Comparison of ENCODE assay signal across 19 mouse cellular contexts in genomic region chr1:12577978-12578377, GRCm38 (mm10).
A peak's percentile ranks its signal among the peaks of the same experiment; 100 is the strongest.
DNase-seq lines count a peak whose midpoint lies in the region; ATAC-seq and TF ChIP-seq lines count a peak whose summit lies in the region.
"Had no signal": no experiment of that assay in that cellular context is flagged by ENCODE, and none has a peak within 500 bp of the region (broad histone marks: within the 10 kb centered on the region; RNA-seq: fewer than 3 reads in every experiment).

No protein-coding gene starts in this region.

- WGBS in forebrain, embryonic 14.5 days = 52% methylated on average over 1 of the region's 1 CpGs
- WGBS in forebrain, embryonic 11.5 days = 52% methylated on average over 1 of the region's 1 CpGs
- WGBS in midbrain, embryonic 10.5 days = 64% methylated on average over 1 of the region's 1 CpGs
- WGBS in midbrain, postnatal 0 days = 48% methylated on average over 1 of the region's 1 CpGs
- WGBS in embryonic facial prominence, embryonic 10.5 days = 74% methylated on average over 1 of the region's 1 CpGs
- WGBS in midbrain, embryonic 15.5 days = 37% methylated on average over 1 of the region's 1 CpGs

- DNase-seq in forebrain, embryonic 14.5 days (ENCODE audit: low spot score) = no peak
- DNase-seq in forebrain, embryonic 11.5 days (ENCODE audit: low spot score) = no peak
- no peak for DNase-seq in midbrain, embryonic 10.5 days (ENCODE audit: low spot score)
- no peak for DNase-seq in midbrain, postnatal 0 days (ENCODE audit: low spot score)
- no peak for DNase-seq in embryonic facial prominence, embryonic 10.5 days (ENCODE audit: low spot score)
- no peak for DNase-seq in thymus, postnatal 14 days
- no peak for DNase-seq in embryo, embryonic 11 days
- DNase-seq: adrenal gland, postnatal 10 days; cerebellum, adult 11-12 months; cerebellum, adult 9-11 months; cerebellum, postnatal 36 days; gastrocnemius, postnatal 36 days; heart, adult 11 months; heart, postnatal 36 days had no signal

- ATAC-seq in forebrain, embryonic 14.5 days = peak; percentile 48; the same call in 1 of the 2 replicates
- no peak for ATAC-seq in forebrain, embryonic 11.5 days (replicated peaks; ENCODE audit: low FRiP score)
- no peak for ATAC-seq in midbrain, postnatal 0 days (ENCODE audit: low FRiP score)
- peak; percentile 57; the same call in 1 of the 2 replicates for ATAC-seq in midbrain, embryonic 15.5 days (replicated peaks)

- no peaks in the 10 kb centered on the region for H3K36me3 ChIP-seq in forebrain, embryonic 14.5 days (ENCODE audit: control insufficient read depth, insufficient read depth, low read length)
- H3K36me3 ChIP-seq in forebrain, embryonic 11.5 days (ENCODE audit: control insufficient read depth, insufficient read depth, low read length) = no peaks in the 10 kb centered on the region
- H3K36me3 ChIP-seq in midbrain, embryonic 10.5 days = no peaks in the 10 kb centered on the region
- no peaks in the 10 kb centered on the region for H3K36me3 ChIP-seq in midbrain, postnatal 0 days (ENCODE audit: insufficient read depth, low read length)
- no peaks in the 10 kb centered on the region for H3K36me3 ChIP-seq in embryonic facial prominence, embryonic 10.5 days (replicated peaks)
- H3K36me3 ChIP-seq in midbrain, embryonic 15.5 days (replicated peaks) = no peaks in the 10 kb centered on the region
- H3K36me3 ChIP-seq: embryonic facial prominence, embryonic 15.5 days; heart, embryonic 13.5 days had no signal

- H3K4me2 ChIP-seq in forebrain, embryonic 14.5 days (ENCODE audit: low read length) = no peak overlapping the region
- no peak overlapping the region for H3K4me2 ChIP-seq in forebrain, embryonic 11.5 days (ENCODE audit: low read depth, low read length, severe bottlenecking)
- no peak overlapping the region for H3K4me2 ChIP-seq in midbrain, postnatal 0 days (ENCODE audit: low read depth, low read length, poor library complexity, severe bottlenecking)
- H3K4me2 ChIP-seq in midbrain, embryonic 15.5 days = no peak overlapping the region
- H3K4me2 ChIP-seq: embryonic facial prominence, embryonic 15.5 days had no signal

- H3K27me3 ChIP-seq in forebrain, embryonic 14.5 days (replicated peaks; ENCODE audit: control insufficient read depth, insufficient read depth, low read length) = no peaks in the 10 kb centered on the region
- H3K27me3 ChIP-seq in forebrain, embryonic 11.5 days (ENCODE audit: control insufficient read depth, insufficient read depth, low read length) = no peaks in the 10 kb centered on the region
- H3K27me3 ChIP-seq in midbrain, embryonic 10.5 days (ENCODE audit: low read depth, poor library complexity, severe bottlenecking) = peaks cover 8% of the 10 kb centered on the region; the same call in 1 of the 2 replicates
- H3K27me3 ChIP-seq in midbrain, postnatal 0 days (ENCODE audit: insufficient read depth, low read length) = no peaks in the 10 kb centered on the region
- H3K27me3 ChIP-seq in embryonic facial prominence, embryonic 10.5 days (replicated peaks; ENCODE audit: low read depth, poor library complexity, severe bottlenecking) = no peaks in the 10 kb centered on the region
- H3K27me3 ChIP-seq in midbrain, embryonic 15.5 days (replicated peaks) = no peaks in the 10 kb centered on the region
- H3K27me3 ChIP-seq: embryonic facial prominence, embryonic 15.5 days; forebrain, embryonic 13.5 days; heart, embryonic 13.5 days had no signal

- no peak overlapping the region for H3K27ac ChIP-seq in forebrain, embryonic 14.5 days (ENCODE audit: low read depth, low read length)
- no peak overlapping the region for H3K27ac ChIP-seq in forebrain, embryonic 11.5 days (ENCODE audit: low read depth, low read length)
- peak overlapping the region; percentile 79 for H3K27ac ChIP-seq in midbrain, embryonic 10.5 days (replicated peaks)
- no peak overlapping the region for H3K27ac ChIP-seq in midbrain, postnatal 0 days (ENCODE audit: low read depth, low read length)
- H3K27ac ChIP-seq in embryonic facial prominence, embryonic 10.5 days (replicated peaks) = peak overlapping the region; percentile 83
- H3K27ac ChIP-seq in midbrain, embryonic 15.5 days = no peak overlapping the region
- H3K27ac ChIP-seq: embryonic facial prominence, embryonic 15.5 days; heart, embryonic 13.5 days had no signal

- H3K4me1 ChIP-seq in forebrain, embryonic 14.5 days (ENCODE audit: control insufficient read depth, insufficient read depth, low read length) = peaks cover 6% of the 10 kb centered on the region
- H3K4me1 ChIP-seq in forebrain, embryonic 11.5 days (replicated peaks; ENCODE audit: control insufficient read depth, insufficient read depth, low read length) = no peaks in the 10 kb centered on the region; the same call in 1 of the 2 replicates
- H3K4me1 ChIP-seq in midbrain, embryonic 10.5 days = peaks cover 29% of the 10 kb centered on the region
- H3K4me1 ChIP-seq in midbrain, postnatal 0 days (ENCODE audit: insufficient read depth, low read length) = no peaks in the 10 kb centered on the region
- peaks cover 19% of the 10 kb centered on the region for H3K4me1 ChIP-seq in embryonic facial prominence, embryonic 10.5 days
- H3K4me1 ChIP-seq in midbrain, embryonic 15.5 days = peaks cover 12% of the 10 kb centered on the region
- H3K4me1 ChIP-seq: embryonic facial prominence, embryonic 15.5 days had no signal

- H3K9me3 ChIP-seq in forebrain, embryonic 14.5 days (replicated peaks; ENCODE audit: control insufficient read depth, low read length) = no peaks in the 10 kb centered on the region
- H3K9me3 ChIP-seq in forebrain, embryonic 11.5 days (ENCODE audit: control insufficient read depth, low read length) = no peaks in the 10 kb centered on the region
- no peaks in the 10 kb centered on the region for H3K9me3 ChIP-seq in midbrain, embryonic 10.5 days (replicated peaks)
- no peaks in the 10 kb centered on the region for H3K9me3 ChIP-seq in midbrain, postnatal 0 days (ENCODE audit: low read length)
- no peaks in the 10 kb centered on the region for H3K9me3 ChIP-seq in embryonic facial prominence, embryonic 10.5 days
- no peaks in the 10 kb centered on the region for H3K9me3 ChIP-seq in midbrain, embryonic 15.5 days
- H3K9me3 ChIP-seq: embryonic facial prominence, embryonic 15.5 days; forebrain, embryonic 13.5 days; heart, embryonic 13.5 days had no signal

- H3K9ac ChIP-seq in forebrain, embryonic 14.5 days (ENCODE audit: low read length) = no peak overlapping the region
- no peak overlapping the region for H3K9ac ChIP-seq in forebrain, embryonic 11.5 days (ENCODE audit: low read length)
- H3K9ac ChIP-seq in midbrain, postnatal 0 days (replicated peaks; ENCODE audit: low read length, poor library complexity, severe bottlenecking) = no peak overlapping the region
- H3K9ac ChIP-seq in midbrain, embryonic 15.5 days = no peak overlapping the region
- H3K9ac ChIP-seq: embryonic facial prominence, embryonic 15.5 days; heart, embryonic 13.5 days had no signal

- H3K4me3 ChIP-seq in forebrain, embryonic 14.5 days (ENCODE audit: low read depth, low read length) = no peak overlapping the region
- H3K4me3 ChIP-seq in forebrain, embryonic 11.5 days (ENCODE audit: low read depth, low read length) = no peak overlapping the region
- no peak overlapping the region for H3K4me3 ChIP-seq in midbrain, embryonic 10.5 days
- H3K4me3 ChIP-seq in midbrain, postnatal 0 days (ENCODE audit: low read depth, low read length) = no peak overlapping the region
- H3K4me3 ChIP-seq in embryonic facial prominence, embryonic 10.5 days = no peak overlapping the region
- no peak overlapping the region for H3K4me3 ChIP-seq in midbrain, embryonic 15.5 days
- H3K4me3 ChIP-seq: embryonic facial prominence, embryonic 15.5 days; erythroblast, embryonic 14.5 days; heart, embryonic 13.5 days had no signal

- TF ChIP-seq CTCF in midbrain, postnatal 0 days (IDR thresholded peaks at IDR 0.05) = no peak

Comparison
In these comparisons a context has a peak if more than half of its experiments do, and no peak if none do; other contexts are left out.
1. ATAC-seq: peak in forebrain, embryonic 14.5 days (single experiment) and midbrain, embryonic 15.5 days (single experiment); none in forebrain, embryonic 11.5 days (single experiment) and midbrain, postnatal 0 days (single experiment).
2. H3K27ac ChIP-seq: peak in midbrain, embryonic 10.5 days (single experiment) and embryonic facial prominence, embryonic 10.5 days (single experiment); none in forebrain, embryonic 14.5 days (single experiment), forebrain, embryonic 11.5 days (single experiment), midbrain, postnatal 0 days (single experiment) and midbrain, embryonic 15.5 days (single experiment).